Mouse (Mus musculus) heart, embryonic 13.5 days (tissue): ENCODE measurements around the gene Mageh1. TPM values are rescaled to one million over a fixed set of nuclear protein-coding genes. Genes with fewer than 3 reads are reported as not detected.

ENCODE experiments used
- polyA plus RNA-seq: library from polyadenylated mRNA; unstranded; fragments of >200 nt; fragmentation: Nextera tagmentation; extraction: Ambion mirVana; gene quantifications from 2 replicates; pipeline ENCODE4 v1.2.1, GENCODE M21; 2015

Mageh1 gene
- polyA plus RNA-seq, 1 experiment from 2014 or later: 33.2 TPM

Other genes with a start within 250 kb of the Mageh1 start
- gene Usp51, start 31.1 kb downstream of the Mageh1 start, polyA plus RNA-seq: 0.66 and 0.88 TPM in 2 replicates
- not detected in 2 replicates for gene Foxr2, start 81.2 kb upstream of the Mageh1 start, polyA plus RNA-seq
- gene Rragb, start 102.4 kb upstream of the Mageh1 start, polyA plus RNA-seq: 1.7 TPM in 2 replicates
- gene Klf8, start 199.9 kb upstream of the Mageh1 start, polyA plus RNA-seq: 0.90 and 0.94 TPM in 2 replicates